Mouse (Mus musculus): ENCODE measurements around the gene Cd200r3. TPM values are rescaled to one million over a fixed set of nuclear protein-coding genes. Genes with fewer than 3 reads are reported as not detected.

The Cd200r3 gene
- polyA plus RNA-seq, 1 experiment from 2014 or later = 0.40 TPM

DNA sequence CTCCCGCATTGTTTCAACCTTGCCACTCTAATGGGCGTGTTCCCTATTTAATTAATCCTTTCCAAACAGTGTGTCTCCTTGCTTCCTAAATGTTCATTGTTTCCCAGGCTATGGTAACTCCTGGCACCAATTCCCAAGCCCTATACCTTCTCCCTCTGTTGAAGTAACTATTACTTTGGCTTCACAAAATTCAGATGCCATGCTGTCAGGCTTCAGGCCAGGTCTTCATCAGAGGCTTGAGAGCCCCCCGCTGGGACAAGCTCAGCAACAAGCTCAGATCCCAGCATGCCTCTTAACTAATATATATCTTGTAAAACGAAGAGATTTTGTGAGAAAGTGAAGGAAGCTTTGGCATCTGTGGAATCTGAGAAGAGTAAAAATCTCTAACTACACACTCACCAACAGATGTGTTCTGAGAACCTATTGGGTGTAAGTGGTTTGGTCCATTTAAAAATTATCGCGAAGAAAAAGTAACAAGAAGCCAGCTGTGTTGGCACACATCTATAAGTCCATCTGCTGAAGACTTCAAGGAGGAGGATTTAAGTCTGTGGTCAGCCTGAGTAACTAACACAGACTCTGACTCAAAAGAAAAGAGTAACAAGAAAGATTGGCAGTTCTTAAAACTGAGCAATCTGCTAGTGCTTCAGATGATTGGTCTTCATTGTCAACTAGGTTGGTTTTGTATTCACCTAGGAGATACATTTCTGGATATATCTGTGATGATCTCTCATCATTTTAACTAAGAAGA, 50.9 kb downstream of the Cd200r3 start:
- Histone ChIP-seq H3K27me3 (no peaks in the 10 kb centered on the region), H3K4me2 (no peak overlapping the region), H3K9ac (no peak overlapping the region), H3K9me3 (no peaks in the 10 kb centered on the region), H3K27ac (no peak overlapping the region), H3K36me3 (no peaks in the 10 kb centered on the region), H3K4me3 (no peak overlapping the region), H3K4me1 (no peaks in the 10 kb centered on the region)
- ATAC-seq (ENCODE audit: borderline replicate concordance, extremely low read depth, low FRiP score, low TSS enrichment) = no peak
- 74% methylated on average over 6 of the region's 6 CpGs for WGBS

DNA sequence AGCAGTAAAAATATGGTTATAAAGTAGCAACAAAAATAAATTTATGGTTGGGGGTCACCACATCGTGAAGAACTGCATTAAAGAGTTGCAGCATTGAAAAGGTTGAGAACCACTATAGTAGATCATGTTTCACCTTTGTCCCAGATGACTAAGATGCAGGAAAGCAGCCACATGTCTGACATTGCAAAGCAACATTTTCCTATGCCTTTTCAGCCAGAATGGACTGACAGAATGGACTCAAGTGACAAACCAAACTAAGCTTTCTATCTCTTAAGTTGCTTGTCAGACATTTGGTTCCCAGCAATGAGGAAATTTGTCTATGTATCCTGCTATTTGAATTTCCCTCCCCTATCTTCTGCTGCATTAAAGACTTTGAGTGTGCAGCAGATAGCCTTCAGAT, 51.6 kb downstream of the Cd200r3 start:
- ATAC-seq (ENCODE audit: borderline replicate concordance, extremely low read depth, low FRiP score, low TSS enrichment) = no peak

DNA sequence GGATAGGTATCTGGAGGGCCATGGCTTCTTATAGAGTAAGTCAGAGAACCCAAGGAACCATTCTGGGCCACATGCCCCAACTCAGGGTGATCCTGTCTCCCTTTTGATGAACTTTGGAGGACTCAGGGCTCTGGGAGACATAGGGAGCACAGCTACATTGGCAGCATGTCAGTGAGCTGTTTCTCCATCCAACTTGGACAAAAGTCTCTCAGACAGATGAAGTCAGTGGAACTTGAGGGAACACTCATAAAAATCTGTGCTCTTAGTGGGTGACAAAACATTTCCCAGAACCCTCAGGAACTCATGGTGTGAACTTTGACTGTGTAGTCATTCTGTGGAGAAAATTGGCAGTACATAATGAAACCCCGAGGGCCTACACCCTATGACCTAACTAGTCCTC, 53.2 kb downstream of the Cd200r3 start:
- H3K4me2 ChIP-seq = no peak overlapping the region
- no peaks in the 10 kb centered on the region for H3K4me1 ChIP-seq
- no peak for ATAC-seq (ENCODE audit: borderline replicate concordance, extremely low read depth, low FRiP score, low TSS enrichment)
- no peaks in the 10 kb centered on the region for H3K9me3 ChIP-seq
- no peak overlapping the region for H3K27ac ChIP-seq
- 88% methylated on average over 1 of the region's 1 CpGs for WGBS
- H3K4me3 ChIP-seq = no peak overlapping the region
- H3K9ac ChIP-seq = no peak overlapping the region
- no peaks in the 10 kb centered on the region for H3K27me3 ChIP-seq
- no peaks in the 10 kb centered on the region for H3K36me3 ChIP-seq

More for the DNA sequence above, 51.6 kb downstream of the Cd200r3 start:
- Histone ChIP-seq H3K4me1 (no peaks in the 10 kb centered on the region), H3K9me3 (no peaks in the 10 kb centered on the region), H3K4me3 (no peak overlapping the region), H3K4me2 (no peak overlapping the region), H3K27me3 (no peaks in the 10 kb centered on the region), H3K27ac (no peak overlapping the region), H3K9ac (no peak overlapping the region), H3K36me3 (no peaks in the 10 kb centered on the region)
- 46% methylated on average over 1 of the region's 1 CpGs for WGBS

DNA sequence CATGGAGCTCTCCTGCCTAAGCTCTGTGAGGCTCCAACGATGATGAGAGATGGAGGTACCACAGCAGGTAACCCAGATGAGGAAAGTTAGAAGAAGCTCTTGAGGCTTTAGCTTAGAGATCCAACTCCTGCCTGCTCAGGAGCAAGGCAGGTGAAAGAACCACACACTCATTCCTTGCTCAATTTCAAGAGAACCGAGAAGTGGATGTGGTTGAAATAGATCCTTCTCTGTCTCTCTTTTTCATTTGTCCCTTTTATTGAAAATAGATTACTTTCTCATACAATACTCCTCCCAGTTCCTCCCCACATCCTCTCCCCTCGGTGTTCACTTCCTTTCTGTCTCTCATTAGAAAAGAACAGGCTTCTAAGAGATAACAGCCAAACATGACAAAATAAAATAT, 56.1 kb downstream of the Cd200r3 start:
- Histone ChIP-seq H3K27me3 (no peaks in the 10 kb centered on the region), H3K27ac (no peak overlapping the region), H3K4me3 (no peak overlapping the region), H3K4me1 (no peaks in the 10 kb centered on the region), H3K9me3 (no peaks in the 10 kb centered on the region), H3K9ac (no peak overlapping the region), H3K4me2 (no peak overlapping the region), H3K36me3 (no peaks in the 10 kb centered on the region)
- no peak for ATAC-seq (ENCODE audit: borderline replicate concordance, extremely low read depth, low FRiP score, low TSS enrichment)
- 52% methylated on average over 3 of the region's 3 CpGs for WGBS

DNA sequence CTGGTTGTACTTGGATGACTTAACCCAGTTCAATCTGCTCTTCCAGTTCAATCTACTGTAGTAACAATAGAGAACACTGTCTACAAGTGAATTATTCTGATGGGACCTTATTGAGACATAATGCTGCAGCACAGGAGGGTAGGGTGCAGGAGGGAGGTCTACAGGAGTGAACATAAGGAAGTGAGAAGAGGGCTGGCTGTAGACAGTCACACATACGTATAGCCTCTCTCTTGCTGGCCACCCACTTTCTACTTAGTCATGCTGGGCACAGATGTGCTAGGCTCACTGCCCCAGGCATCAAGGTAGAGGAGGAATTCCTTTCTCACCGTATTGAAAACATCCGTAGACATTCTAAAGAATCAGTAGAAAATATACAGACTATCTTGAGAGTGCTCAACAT, 61.0 kb downstream of the Cd200r3 start:
- H3K27ac ChIP-seq = no peak overlapping the region
- 68% methylated on average over 3 of the region's 3 CpGs for WGBS
- H3K4me1 ChIP-seq = no peaks in the 10 kb centered on the region
- H3K4me3 ChIP-seq = no peak overlapping the region
- no peak for ATAC-seq (ENCODE audit: borderline replicate concordance, extremely low read depth, low FRiP score, low TSS enrichment)
- H3K36me3 ChIP-seq = no peaks in the 10 kb centered on the region
- H3K9me3 ChIP-seq = no peaks in the 10 kb centered on the region
- H3K27me3 ChIP-seq = no peaks in the 10 kb centered on the region
- H3K4me2 ChIP-seq = no peak overlapping the region
- no peak overlapping the region for H3K9ac ChIP-seq

DNA sequence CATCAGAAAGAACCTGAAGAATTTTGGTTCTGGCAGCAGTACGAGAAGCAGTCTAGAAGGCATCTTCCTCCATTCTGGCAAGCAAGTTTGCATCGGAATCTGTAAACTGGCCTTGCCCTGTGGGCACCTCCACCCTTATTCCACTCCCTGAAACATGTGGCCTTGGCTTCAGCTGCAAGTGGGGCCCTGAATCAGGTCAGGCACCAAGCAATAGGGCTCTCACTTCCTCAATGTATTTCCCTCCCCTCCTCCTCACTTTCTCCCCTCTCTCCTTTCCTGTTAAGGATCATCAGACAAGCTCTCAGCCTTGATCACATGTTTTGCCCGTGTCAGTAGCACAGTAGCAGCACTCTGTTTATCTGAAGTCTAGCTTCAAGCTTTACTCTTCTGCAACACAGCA, 61.8 kb downstream of the Cd200r3 start:
- Histone ChIP-seq H3K36me3 (no peaks in the 10 kb centered on the region), H3K27me3 (no peaks in the 10 kb centered on the region), H3K9me3 (no peaks in the 10 kb centered on the region), H3K4me3 (no peak overlapping the region), H3K27ac (no peak overlapping the region), H3K4me1 (no peaks in the 10 kb centered on the region), H3K9ac (no peak overlapping the region), H3K4me2 (no peak overlapping the region)
- WGBS = 55% methylated on average over 3 of the region's 3 CpGs
- no peak for ATAC-seq (ENCODE audit: borderline replicate concordance, extremely low read depth, low FRiP score, low TSS enrichment)

DNA sequence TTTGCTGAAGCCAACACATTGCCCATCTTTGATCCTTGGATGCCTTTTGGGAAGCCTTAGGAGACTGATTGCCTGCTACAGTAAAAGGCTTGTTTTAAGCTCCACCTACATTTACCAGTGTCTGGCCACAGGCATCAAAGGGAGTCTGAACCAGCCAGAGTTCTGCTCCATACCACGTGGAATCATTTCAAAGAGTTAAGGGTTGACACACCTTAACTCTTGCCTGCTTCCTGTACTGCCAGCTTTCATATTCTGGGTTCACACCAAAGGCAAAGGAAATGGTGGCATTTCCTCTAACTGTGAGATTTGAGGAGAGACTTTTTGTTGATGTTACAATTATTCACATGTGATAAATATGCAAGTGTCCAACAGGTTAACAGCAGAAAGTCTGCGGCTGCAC, 63.5 kb downstream of the Cd200r3 start:
- no peaks in the 10 kb centered on the region for H3K27me3 ChIP-seq
- no peak overlapping the region for H3K4me2 ChIP-seq
- no peak overlapping the region for H3K9ac ChIP-seq
- no peaks in the 10 kb centered on the region for H3K36me3 ChIP-seq
- H3K4me1 ChIP-seq = no peaks in the 10 kb centered on the region
- WGBS = 38% methylated on average over 2 of the region's 2 CpGs
- H3K9me3 ChIP-seq = no peaks in the 10 kb centered on the region
- no peak for ATAC-seq (ENCODE audit: borderline replicate concordance, extremely low read depth, low FRiP score, low TSS enrichment)
- H3K27ac ChIP-seq = no peak overlapping the region
- no peak overlapping the region for H3K4me3 ChIP-seq

DNA sequence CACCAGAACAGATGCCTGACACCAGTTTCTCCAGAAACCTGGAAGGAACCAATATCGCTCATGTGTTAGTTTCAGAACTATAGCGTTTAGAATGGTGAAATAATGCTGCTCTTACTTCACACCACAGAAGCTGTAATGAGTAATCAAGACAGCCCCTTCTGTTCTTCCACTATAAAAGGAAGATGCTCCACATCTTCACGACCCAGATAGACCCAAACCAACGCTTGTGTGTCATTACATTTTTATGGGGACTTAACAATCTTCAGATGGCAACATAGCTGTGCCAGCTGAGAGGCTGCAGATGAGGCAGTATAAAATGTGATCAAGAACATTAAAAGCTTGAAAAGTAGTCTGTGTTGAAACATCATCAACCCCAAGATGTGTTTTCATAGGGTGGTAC, 64.3 kb downstream of the Cd200r3 start:
- Histone ChIP-seq H3K9me3 (no peaks in the 10 kb centered on the region), H3K4me2 (no peak overlapping the region), H3K9ac (no peak overlapping the region), H3K4me3 (no peak overlapping the region), H3K27me3 (no peaks in the 10 kb centered on the region), H3K4me1 (no peaks in the 10 kb centered on the region), H3K36me3 (no peaks in the 10 kb centered on the region), H3K27ac (no peak overlapping the region)
- WGBS = 86% methylated on average over 4 of the region's 4 CpGs
- ATAC-seq (ENCODE audit: borderline replicate concordance, extremely low read depth, low FRiP score, low TSS enrichment) = no peak

DNA sequence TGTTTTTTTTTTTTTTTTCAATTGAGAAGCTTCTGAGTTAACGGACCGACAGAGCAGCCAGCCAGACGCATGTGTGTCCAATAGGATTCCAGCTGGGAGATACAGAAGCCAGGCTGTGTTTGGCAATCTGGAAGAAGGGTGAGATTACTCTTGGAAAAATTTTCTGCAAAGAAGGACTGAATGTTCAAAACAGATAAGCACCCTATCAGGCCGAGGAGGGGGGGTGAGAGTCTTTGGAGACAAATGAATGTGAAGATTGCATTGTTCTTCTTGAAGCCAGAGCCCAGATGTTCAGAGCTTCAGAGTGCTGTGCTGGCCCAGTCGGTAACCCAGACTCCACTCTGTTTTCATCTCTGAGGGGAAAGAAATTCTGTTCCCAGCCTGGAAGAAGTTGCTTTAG, 66.2 kb downstream of the Cd200r3 start:
- no peak overlapping the region for H3K27ac ChIP-seq
- 42% methylated on average over 5 of the region's 5 CpGs for whole genome bisulfite sequencing

DNA sequence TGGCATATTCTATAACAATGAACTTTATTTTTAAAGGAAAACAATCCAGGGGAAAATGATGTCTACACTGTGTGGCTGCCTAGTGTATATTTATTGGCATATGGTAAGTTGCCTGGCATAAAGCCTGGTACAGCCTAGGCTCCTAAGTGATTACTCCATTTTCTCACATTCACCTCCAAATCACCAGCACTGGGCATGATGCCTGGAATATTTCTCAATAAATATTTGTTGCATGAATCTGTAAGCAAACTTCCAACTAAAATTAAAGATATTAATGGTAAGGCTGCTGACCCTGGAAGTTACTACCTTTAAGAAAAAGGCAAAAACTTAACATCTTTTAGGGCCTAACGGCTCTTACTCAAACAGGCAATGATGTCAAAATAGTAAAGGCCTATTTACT, 72.1 kb downstream of the Cd200r3 start:
- no peak overlapping the region for H3K4me2 ChIP-seq
- H3K9me3 ChIP-seq = no peaks in the 10 kb centered on the region
- no peaks in the 10 kb centered on the region for H3K27me3 ChIP-seq
- 70% methylated on average over 1 of the region's 1 CpGs for WGBS
- ATAC-seq (ENCODE audit: borderline replicate concordance, extremely low read depth, low FRiP score, low TSS enrichment) = no peak
- no peaks in the 10 kb centered on the region for H3K4me1 ChIP-seq
- no peak overlapping the region for H3K27ac ChIP-seq
- no peaks in the 10 kb centered on the region for H3K36me3 ChIP-seq
- H3K9ac ChIP-seq = no peak overlapping the region
- no peak overlapping the region for H3K4me3 ChIP-seq

More for the DNA sequence above, 66.2 kb downstream of the Cd200r3 start:
- no peak overlapping the region for H3K4me2 ChIP-seq
- no peak overlapping the region for H3K4me3 ChIP-seq
- no peak for ATAC-seq (ENCODE audit: borderline replicate concordance, extremely low read depth, low FRiP score, low TSS enrichment)
- no peaks in the 10 kb centered on the region for H3K4me1 ChIP-seq
- H3K9me3 ChIP-seq = no peaks in the 10 kb centered on the region
- no peaks in the 10 kb centered on the region for H3K27me3 ChIP-seq
- no peak overlapping the region for H3K9ac ChIP-seq
- H3K36me3 ChIP-seq = no peaks in the 10 kb centered on the region

DNA sequence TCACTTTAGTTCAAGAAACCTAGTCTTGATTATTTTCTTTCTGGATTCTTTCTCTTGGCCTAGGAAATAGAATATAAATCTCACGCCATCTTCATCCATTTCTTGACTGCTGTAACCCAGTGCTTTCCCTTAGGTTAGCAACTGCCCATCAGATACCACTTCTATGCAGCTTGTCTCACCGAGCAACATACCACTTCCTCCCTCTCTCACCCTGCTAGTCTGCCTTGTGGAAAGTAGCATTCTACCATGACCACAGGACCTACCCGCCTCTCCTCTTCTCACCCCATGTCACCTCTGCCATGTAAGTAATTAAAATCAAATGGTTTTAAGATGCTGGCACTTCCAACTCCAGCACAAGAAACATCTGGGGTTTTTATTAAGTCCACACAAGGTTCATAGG, 73.0 kb downstream of the Cd200r3 start:
- Histone ChIP-seq H3K9me3 (no peaks in the 10 kb centered on the region), H3K4me2 (no peak overlapping the region), H3K36me3 (no peaks in the 10 kb centered on the region), H3K27ac (no peak overlapping the region), H3K4me3 (no peak overlapping the region), H3K9ac (no peak overlapping the region), H3K27me3 (no peaks in the 10 kb centered on the region), H3K4me1 (no peaks in the 10 kb centered on the region)
- no peak for ATAC-seq (ENCODE audit: borderline replicate concordance, extremely low read depth, low FRiP score, low TSS enrichment)
- 63% methylated on average over 3 of the region's 3 CpGs for WGBS

DNA sequence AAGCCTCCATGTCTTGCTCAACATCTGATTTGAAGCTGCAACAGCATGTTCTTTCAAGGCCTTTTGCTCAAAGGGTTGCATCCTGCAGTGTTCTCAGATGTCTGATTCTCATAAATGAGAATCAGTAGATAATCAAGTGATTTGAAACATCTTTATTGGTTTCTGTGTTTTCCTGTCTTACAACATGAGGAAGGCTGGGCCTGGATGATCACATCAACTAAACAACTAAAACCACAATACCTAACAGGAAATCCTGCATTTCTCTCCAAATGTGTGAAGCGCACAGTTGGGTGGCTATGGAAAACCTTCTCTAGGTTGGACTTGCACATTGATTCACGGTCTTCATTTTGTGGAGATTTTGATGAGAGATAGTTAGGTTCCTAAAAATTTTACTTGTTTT, 75.4 kb downstream of the Cd200r3 start:
- no peaks in the 10 kb centered on the region for H3K4me1 ChIP-seq
- H3K9me3 ChIP-seq = no peaks in the 10 kb centered on the region
- no peak overlapping the region for H3K27ac ChIP-seq
- H3K4me3 ChIP-seq = no peak overlapping the region
- no peak overlapping the region for H3K9ac ChIP-seq
- whole genome bisulfite sequencing = 82% methylated on average over 2 of the region's 2 CpGs
- no peak overlapping the region for H3K4me2 ChIP-seq
- no peak for ATAC-seq (ENCODE audit: borderline replicate concordance, extremely low read depth, low FRiP score, low TSS enrichment)
- no peaks in the 10 kb centered on the region for H3K27me3 ChIP-seq
- H3K36me3 ChIP-seq = no peaks in the 10 kb centered on the region

DNA sequence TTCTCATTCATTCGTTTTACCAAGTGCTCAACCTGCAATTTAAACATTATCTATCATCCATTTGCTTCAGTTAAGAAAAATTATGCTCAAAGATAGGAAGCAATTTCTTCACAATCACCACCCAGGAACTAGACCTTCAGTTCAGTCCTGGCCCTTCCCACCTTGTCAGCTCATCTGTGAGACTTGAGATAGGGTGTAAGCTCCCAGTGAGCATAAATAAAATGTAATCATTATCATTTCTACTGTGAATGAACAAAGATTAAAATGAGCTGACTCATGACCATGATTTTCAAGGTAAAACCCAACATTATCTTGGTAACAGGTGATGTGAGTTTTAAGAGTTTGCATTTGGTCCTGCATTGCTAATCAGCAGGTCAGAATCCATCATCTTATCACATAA, 76.6 kb downstream of the Cd200r3 start:
- no peak overlapping the region for H3K4me2 ChIP-seq
- no peak overlapping the region for H3K4me3 ChIP-seq
- no peak for ATAC-seq (ENCODE audit: borderline replicate concordance, extremely low read depth, low FRiP score, low TSS enrichment)
- no peaks in the 10 kb centered on the region for H3K4me1 ChIP-seq
- H3K9me3 ChIP-seq = no peaks in the 10 kb centered on the region
- H3K27ac ChIP-seq = no peak overlapping the region
- 55% methylated on average over 1 of the region's 1 CpGs for WGBS
- H3K36me3 ChIP-seq = no peaks in the 10 kb centered on the region
- no peak overlapping the region for H3K9ac ChIP-seq
- no peaks in the 10 kb centered on the region for H3K27me3 ChIP-seq

All from lung, embryonic 15.5 days (tissue).